Mouse (Mus musculus) lung, adult 2 months (tissue): ENCODE data around the gene Fbxo48.

Source experiments
- CTCF ChIP-seq: fragments of 200-500 bp; IDR thresholded peaks from 2 replicates; pipeline ENCODE4 v1.5.1; 2011; ENCODE audit warnings: mild to moderate bottlenecking, low read length, control low read depth; ENCODE audit not compliant: insufficient read depth
- POLR2A ChIP-seq: fragments of 200-500 bp; IDR thresholded peaks from 2 replicates; pipeline ENCODE4 v1.6.1; 2011; ENCODE audit warnings: low read depth, mild to moderate bottlenecking, control low read depth, low read length, borderline replicate concordance; ENCODE audit errors: extremely low read depth

- TF ChIP-seq CTCF: no peak
- no peak for TF ChIP-seq POLR2A
These were observed at the start of gene Fbxo48 for GRCm38 (mm10) chr11:16950976-16951760.
